Mouse (Mus musculus) MEL (cell line): ENCODE data around the gene Cdc42bpb. TPM values are rescaled to one million over a fixed set of nuclear protein-coding genes. Genes with fewer than 3 reads are reported as not detected.

Source experiments
- DNase-seq: peaks from one replicate; pipeline ENCODE4 v3.0.0; 2011; ENCODE audit warnings: low read depth, low spot score
- H3K27ac ChIP-seq: 2 replicates; pipeline ENCODE4 v1.5.1; 2012; ENCODE audit warnings: low read depth, mild to moderate bottlenecking, control low read depth, low read length, moderate library complexity; ENCODE audit not compliant: control insufficient read depth
- H3K27me3 ChIP-seq, 2 experiments: fragments of 150-350 bp in 1 of 2; sonication (generic) in 1 of 2; 2 replicates each; pipeline ENCODE4 v1.6.1; 2012; ENCODE audit warnings: low read length in 2 of 2, mild to moderate bottlenecking in 2 of 2, improper control_type of control experiment in 1 of 2, moderate library complexity in 1 of 2; ENCODE audit not compliant: insufficient read depth in 2 of 2, control insufficient read depth in 1 of 2
- H3K36me3 ChIP-seq, 2 experiments: 2 replicates each; pipeline ENCODE4 v1.6.1; 2012 to 2014; ENCODE audit warnings: low read length in 2 of 2, improper control_type of control experiment in 1 of 2, inconsistent platforms in 1 of 2, mild to moderate bottlenecking in 1 of 2; ENCODE audit not compliant: insufficient read depth in 2 of 2, control insufficient read depth in 1 of 2
- H3K4me1 ChIP-seq, 2 experiments: fragments of 150-350 bp in 1 of 2; sonication (generic) in 1 of 2; 2 replicates each; pipeline ENCODE4 v1.6.1; 2012; ENCODE audit warnings: low read length in 2 of 2, improper control_type of control experiment in 1 of 2, mild to moderate bottlenecking in 1 of 2; ENCODE audit not compliant: insufficient read depth in 2 of 2, control insufficient read depth in 1 of 2
- H3K4me3 ChIP-seq, 2 experiments: fragments of 150-350 bp in 1 of 2; sonication (generic) in 1 of 2; 2 replicates each; pipeline ENCODE4 v1.5.1; 2012; ENCODE audit warnings: low read depth in 2 of 2, low read length in 2 of 2, mild to moderate bottlenecking in 2 of 2, moderate library complexity in 2 of 2, control low read depth in 1 of 2, improper control_type of control experiment in 1 of 2; ENCODE audit not compliant: control insufficient read depth in 1 of 2, insufficient read depth in 1 of 2
- H3K79me2 ChIP-seq: 2 replicates; pipeline ENCODE4 v1.6.1; 2012; ENCODE audit warnings: mild to moderate bottlenecking, low read length, moderate library complexity; ENCODE audit not compliant: control insufficient read depth, poor library complexity, insufficient read depth
- H3K9ac ChIP-seq: 2 replicates; pipeline ENCODE4 v1.6.1; 2012; ENCODE audit warnings: low read depth, mild to moderate bottlenecking, control low read depth, low read length, moderate library complexity; ENCODE audit not compliant: control insufficient read depth, poor library complexity, severe bottlenecking
- H3K9me3 ChIP-seq: fragments of 150-350 bp; sonication (generic); replicated peaks from 2 replicates; pipeline ENCODE4 v1.6.1; 2012; ENCODE audit warnings: mild to moderate bottlenecking, low read length, improper control_type of control experiment, moderate library complexity; ENCODE audit not compliant: insufficient read depth
- CHD2 ChIP-seq: IDR thresholded peaks from 2 replicates; pipeline ENCODE4 v1.6.1; 2011; ENCODE audit warnings: low read length, improper control_type of control experiment
- CTCF ChIP-seq, 3 experiments: IDR thresholded peaks in 2 of 3; conservative IDR thresholded peaks in 1 of 3; 2 replicates each; pipeline ENCODE4 v1.5.1; 2011 to 2012; ENCODE audit warnings: low read length in 3 of 3, low read depth in 2 of 3, mild to moderate bottlenecking in 2 of 3, improper control_type of control experiment in 1 of 3, inconsistent platforms in 1 of 3, mixed read lengths in 1 of 3, moderate library complexity in 1 of 3; ENCODE audit not compliant: control insufficient read depth in 1 of 3, insufficient read depth in 1 of 3, poor library complexity in 1 of 3, severe bottlenecking in 1 of 3
- E2F4 ChIP-seq: IDR thresholded peaks from 2 replicates; pipeline ENCODE4 v1.6.1; 2011; ENCODE audit warnings: low read depth, low read length, improper control_type of control experiment, borderline replicate concordance
- ELF1 ChIP-seq: IDR thresholded peaks from 2 replicates; pipeline ENCODE4 v1.6.1; 2014; ENCODE audit warnings: low read depth, mild to moderate bottlenecking, inconsistent platforms, low read length, improper control_type of control experiment, moderate library complexity
- EP300 ChIP-seq, 2 experiments: IDR thresholded peaks; 2 replicates each; pipeline ENCODE4 v1.6.1; 2011; ENCODE audit warnings: improper control_type of control experiment in 2 of 2, low read length in 2 of 2, low read depth in 1 of 2, mild to moderate bottlenecking in 1 of 2
- ETS1 ChIP-seq: IDR thresholded peaks from 2 replicates; pipeline ENCODE4 v1.6.1; 2012; ENCODE audit warnings: low read depth, mild to moderate bottlenecking, inconsistent platforms, low read length, improper control_type of control experiment, moderate library complexity
- GATA1 ChIP-seq: IDR thresholded peaks from 2 replicates; pipeline ENCODE4 v1.6.1; 2011; ENCODE audit warnings: low read depth, low read length, improper control_type of control experiment
- MXI1 ChIP-seq: IDR thresholded peaks from 2 replicates; pipeline ENCODE4 v1.6.1; 2011; ENCODE audit warnings: mild to moderate bottlenecking, low read depth, low read length, improper control_type of control experiment
- MYB ChIP-seq: IDR thresholded peaks from 2 replicates; pipeline ENCODE4 v1.6.1; 2011; ENCODE audit warnings: mild to moderate bottlenecking, low read depth, low read length, improper control_type of control experiment
- NELFE ChIP-seq: IDR thresholded peaks from 2 replicates; pipeline ENCODE4 v1.6.1; 2011; ENCODE audit warnings: low read depth, low read length, improper control_type of control experiment
- POLR2A ChIP-seq, 2 experiments: IDR thresholded peaks; 2 replicates each; pipeline ENCODE4 v1.6.1; 2011 to 2012; ENCODE audit warnings: low read length in 2 of 2, mild to moderate bottlenecking in 2 of 2, control low read depth in 1 of 2, improper control_type of control experiment in 1 of 2, low read depth in 1 of 2, moderate library complexity in 1 of 2; ENCODE audit not compliant: control insufficient read depth in 1 of 2, insufficient read depth in 1 of 2, poor library complexity in 1 of 2
- RAD21 ChIP-seq: IDR thresholded peaks from 2 replicates; pipeline ENCODE4 v1.6.1; 2011; ENCODE audit warnings: mild to moderate bottlenecking, low read depth, low read length, improper control_type of control experiment
- RCOR1 ChIP-seq: IDR thresholded peaks from 2 replicates; pipeline ENCODE4 v1.6.1; 2012; ENCODE audit warnings: low read depth, mild to moderate bottlenecking, inconsistent platforms, low read length, improper control_type of control experiment
- SIN3A ChIP-seq: IDR thresholded peaks from 2 replicates; pipeline ENCODE4 v1.6.1; 2012; ENCODE audit warnings: low read length, improper control_type of control experiment, inconsistent platforms
- TBP ChIP-seq: IDR thresholded peaks from 2 replicates; pipeline ENCODE4 v1.8.0; 2011; ENCODE audit warnings: low read depth, low read length, improper control_type of control experiment
- USF1 ChIP-seq: IDR thresholded peaks from 2 replicates; pipeline ENCODE4 v1.6.1; 2014; ENCODE audit warnings: low read depth, mild to moderate bottlenecking, inconsistent platforms, low read length, improper control_type of control experiment, moderate library complexity
- ZC3H11A ChIP-seq: IDR thresholded peaks from 2 replicates; pipeline ENCODE4 v1.6.1; 2012; ENCODE audit warnings: low read depth, mild to moderate bottlenecking, inconsistent platforms, low read length, improper control_type of control experiment
- ZKSCAN1 ChIP-seq: IDR thresholded peaks from 2 replicates; pipeline ENCODE4 v1.6.1; 2012; ENCODE audit warnings: low read depth, mild to moderate bottlenecking, inconsistent platforms, low read length, improper control_type of control experiment, moderate library complexity
- polyA plus RNA-seq, 2 experiments: library from polyadenylated mRNA; stranded (reverse) in 1 of 2; unstranded in 1 of 2; fragments of >175 nt in 1 of 2; fragments of >200 nt in 1 of 2; gene quantifications; 2 replicates each; pipeline versions ENCODE4 v1.2.1 to v1.2.4; 2012; ENCODE audit warnings: low replicate concordance in 2 of 2, low read depth in 1 of 2; ENCODE audit not compliant: insufficient read length in 2 of 2, insufficient read depth in 1 of 2, missing spikeins in 1 of 2
- total RNA-seq: library from RNA; depleted of rRNA; stranded (reverse); fragments of 300-350 nt; gene quantifications from 2 replicates; pipeline ENCODE4 v1.2.3, GENCODE M21; 2012

Cdc42bpb gene
- total and polyA plus RNA-seq, 3 experiments: not detected

- Histone ChIP-seq H3K9ac (no peak overlapping the region), H3K4me3 (no peak overlapping the region), H3K9me3 (no peaks in the 10 kb centered on the region), H3K27ac (no peak overlapping the region), H3K4me1 (no peaks in the 10 kb centered on the region), H3K27me3 (peaks cover 0 to 5% of the 10 kb centered on the region in 2 experiments; a peak in 2 of 4 replicates), H3K79me2 (no peaks in the 10 kb centered on the region), H3K36me3 (no peaks in the 10 kb centered on the region)
- TF ChIP-seq MYB (no peak), POLR2A (IDR thresholded peaks at IDR 0.05; ENCODE audit: control insufficient read depth in 1 of 2, insufficient read depth in 1 of 2, low read depth in 1 of 2, low read length in 2 of 2, poor library complexity in 1 of 2) (no peak), CHD2 (no peak), ZC3H11A (no peak), NELFE (no peak), CTCF (IDR thresholded peaks at IDR 0.05 in 2 of 3, conservative IDR thresholded peaks at IDR 0.05 in 1 of 3; ENCODE audit: control insufficient read depth in 1 of 3, insufficient read depth in 1 of 3, low read depth in 2 of 3, low read length in 3 of 3, poor library complexity in 1 of 3, severe bottlenecking in 1 of 3) (no peak), ZKSCAN1 (no peak), RCOR1 (no peak), MXI1 (no peak), USF1 (no peak), E2F4 (no peak), GATA1 (no peak), EP300 (IDR thresholded peaks at IDR 0.05; ENCODE audit: low read depth in 1 of 2, low read length in 2 of 2) (no peak), ETS1 (no peak)
- DNase-seq: no peak
These were observed 54.1 kb downstream of the Cdc42bpb start for GRCm38 (mm10) chr12:111323423-111323822.

- Histone ChIP-seq H3K4me3 (no peak overlapping the region), H3K36me3 (no peaks in the 10 kb centered on the region)
- TF ChIP-seq ELF1 (no peak), POLR2A (IDR thresholded peaks at IDR 0.05; ENCODE audit: control insufficient read depth in 1 of 2, insufficient read depth in 1 of 2, low read depth in 1 of 2, low read length in 2 of 2, poor library complexity in 1 of 2) (no peak), SIN3A (no peak), NELFE (no peak), RAD21 (no peak), TBP (no peak), ZC3H11A (no peak), MXI1 (no peak), CTCF (IDR thresholded peaks at IDR 0.05 in 2 of 3, conservative IDR thresholded peaks at IDR 0.05 in 1 of 3; ENCODE audit: control insufficient read depth in 1 of 3, insufficient read depth in 1 of 3, low read depth in 2 of 3, low read length in 3 of 3, poor library complexity in 1 of 3, severe bottlenecking in 1 of 3) (no peak)
- TF ChIP-seq, all 39 proteins: peak for 0
These were observed 55.7 kb downstream of the Cdc42bpb start for GRCm38 (mm10) chr12:111321832-111322231.

More at GRCm38 (mm10) chr12:111321832-111322231, 55.7 kb downstream of the Cdc42bpb start:
- DNase-seq: no peak
- H3K27me3 ChIP-seq: peaks cover 0 to 4% of the 10 kb centered on the region in 2 experiments; a peak in 2 of 4 replicates
- no peaks in the 10 kb centered on the region for H3K4me1 ChIP-seq
- H3K79me2 ChIP-seq: no peaks in the 10 kb centered on the region
- no peak overlapping the region for H3K27ac ChIP-seq
- H3K9ac ChIP-seq: no peak overlapping the region
- no peaks in the 10 kb centered on the region for H3K9me3 ChIP-seq
